Mouse (Mus musculus): ENCODE measurements around the gene Gm20388.

DNA sequence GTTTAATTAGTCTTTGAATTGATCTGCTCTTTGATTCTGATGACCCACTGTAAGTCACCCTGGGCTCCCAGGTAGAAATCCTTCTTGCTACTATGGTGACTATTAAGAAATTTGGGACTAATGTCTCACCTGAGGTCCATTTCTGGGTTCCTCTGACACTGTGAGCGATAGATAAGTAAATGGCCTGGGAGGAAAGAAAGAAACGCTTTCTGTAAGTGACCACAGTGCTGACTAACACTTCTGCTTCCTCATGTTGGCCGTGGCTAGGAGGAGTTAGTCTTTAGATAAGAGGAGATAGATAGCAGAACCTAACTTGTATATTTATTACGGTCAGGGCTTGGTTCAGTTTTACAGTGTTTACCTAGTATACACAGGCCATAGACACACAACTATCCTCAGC lies 3418.7 kb downstream of the Gm20388 start:
- no peak for TF ChIP-seq CTCF (IDR thresholded peaks at IDR 0.05; ENCODE audit: borderline replicate concordance, insufficient read depth, low read depth, low read length)
- TF ChIP-seq POLR2A (IDR thresholded peaks at IDR 0.05; ENCODE audit: borderline replicate concordance, insufficient read depth, low read length): no peak
